Mouse (Mus musculus) cerebellum, adult 11 months (tissue): ENCODE measurements at regions not wholly inside any gene's neighbourhood (a gene's known extent, or its start where the extent isn't known, plus 50 kb on each side); places are given as distances from the start of the nearest gene placed in this dataset.

Experiments used
- DNase-seq: peaks from one replicate; pipeline ENCODE4 v3.0.0; 2022

- no peak for DNase-seq
Observed at GRCm38 (mm10) chr9:93948671-93949070, 589.2 kb downstream of the 1190002N15Rik start.

GRCm38 (mm10) chr9:93947053-93947452, 590.8 kb downstream of the 1190002N15Rik start:
- no peak for DNase-seq

- no peak for DNase-seq
Observed at GRCm38 (mm10) chr9:93940193-93940592, 597.7 kb downstream of the 1190002N15Rik start.

GRCm38 (mm10) chr9:93930684-93931083, 607.2 kb downstream of the 1190002N15Rik start:
- DNase-seq = no peak

GRCm38 (mm10) chr9:93889256-93889655, 648.6 kb downstream of the 1190002N15Rik start:
- no peak for DNase-seq

GRCm38 (mm10) chr9:93880112-93880511, 657.8 kb downstream of the 1190002N15Rik start:
- no peak for DNase-seq

- DNase-seq = no peak
Observed at GRCm38 (mm10) chr9:93879572-93879971, 658.3 kb downstream of the 1190002N15Rik start.

GRCm38 (mm10) chr9:93870778-93871177, 667.1 kb downstream of the 1190002N15Rik start:
- DNase-seq = no peak

- DNase-seq = no peak
Observed at GRCm38 (mm10) chr9:93857937-93858336, 679.9 kb downstream of the 1190002N15Rik start.

- no peak for DNase-seq
Observed at GRCm38 (mm10) chr9:93846411-93846810, 691.5 kb downstream of the 1190002N15Rik start.

- DNase-seq = no peak
Observed at GRCm38 (mm10) chr9:93843869-93844268, 694.0 kb downstream of the 1190002N15Rik start.
